Mouse (Mus musculus): ENCODE data around the gene Map3k14. TPM values are rescaled to one million over a fixed set of nuclear protein-coding genes. Genes with fewer than 3 reads are reported as not detected.

The Map3k14 gene
- 3.2 TPM for polyA plus RNA-seq (2014; fragmentation: Illumina TruSeq; extraction: RNeasy Lipid Tissue Mini Kit (QIAGEN cat#74804); ENCODE audit: low read depth, low replicate concordance)

GRCm38 (mm10) chr11:103267346-103268219 lies at the start of gene Map3k14:
Gene Map3k14, minus strand, starts transcription at chr11:103267472.

GRCm38 (mm10) chr11:103217790-103218516 lies 49.3 kb downstream of the Map3k14 start, which contains the start of gene Spata32:
Gene Spata32, minus strand, starts transcription at chr11:103218432.

GRCm38 (mm10) chr11:103208458-103208857 lies 58.8 kb downstream of the Map3k14 start, which contains the start of gene 1700023F06Rik:
Gene 1700023F06Rik, minus strand, starts transcription at chr11:103208558.

GRCm38 (mm10) chr11:103170494-103171285 lies 96.6 kb downstream of the Map3k14 start, which contains the start of gene Fmnl1:
Gene Fmnl1, plus strand, starts transcription at chr11:103171107.

Other genes starting within 250 kb of the Map3k14 start
- gene Nmt1, start 239.3 kb downstream of the Map3k14 start, polyA plus RNA-seq (2014; fragmentation: Illumina TruSeq; extraction: RNeasy Lipid Tissue Mini Kit (QIAGEN cat#74804); ENCODE audit: low read depth, low replicate concordance) = 49.8 TPM
- gene Dcakd, start 239.1 kb downstream of the Map3k14 start, polyA plus RNA-seq (2014; fragmentation: Illumina TruSeq; extraction: RNeasy Lipid Tissue Mini Kit (QIAGEN cat#74804); ENCODE audit: low read depth, low replicate concordance) = 52.5 TPM
- 17.6 TPM for gene Plcd3, start 165.8 kb downstream of the Map3k14 start, polyA plus RNA-seq (2014; fragmentation: Illumina TruSeq; extraction: RNeasy Lipid Tissue Mini Kit (QIAGEN cat#74804); ENCODE audit: low read depth, low replicate concordance)
- 43.1 TPM for gene Acbd4, start 165.8 kb downstream of the Map3k14 start, polyA plus RNA-seq (2014; fragmentation: Illumina TruSeq; extraction: RNeasy Lipid Tissue Mini Kit (QIAGEN cat#74804); ENCODE audit: low read depth, low replicate concordance)
- 18.4 TPM for gene Hexim1, start 151.2 kb downstream of the Map3k14 start, polyA plus RNA-seq (2014; fragmentation: Illumina TruSeq; extraction: RNeasy Lipid Tissue Mini Kit (QIAGEN cat#74804); ENCODE audit: low read depth, low replicate concordance)
- 1.2 TPM for gene Hexim2, start 135.0 kb downstream of the Map3k14 start, polyA plus RNA-seq (2014; fragmentation: Illumina TruSeq; extraction: RNeasy Lipid Tissue Mini Kit (QIAGEN cat#74804); ENCODE audit: low read depth, low replicate concordance)
- gene Fmnl1, start 96.4 kb downstream of the Map3k14 start, polyA plus RNA-seq (2014; fragmentation: Illumina TruSeq; extraction: RNeasy Lipid Tissue Mini Kit (QIAGEN cat#74804); ENCODE audit: low read depth, low replicate concordance) = 13.6 TPM
- not detected for gene 1700023F06Rik, start 58.9 kb downstream of the Map3k14 start, polyA plus RNA-seq (2014; fragmentation: Illumina TruSeq; extraction: RNeasy Lipid Tissue Mini Kit (QIAGEN cat#74804); ENCODE audit: low read depth, low replicate concordance)
- gene Spata32, start 49.0 kb downstream of the Map3k14 start, polyA plus RNA-seq (2014; fragmentation: Illumina TruSeq; extraction: RNeasy Lipid Tissue Mini Kit (QIAGEN cat#74804); ENCODE audit: low read depth, low replicate concordance) = not detected
- 9.9 TPM for gene Arhgap27, start 96.2 kb upstream of the Map3k14 start, polyA plus RNA-seq (2014; fragmentation: Illumina TruSeq; extraction: RNeasy Lipid Tissue Mini Kit (QIAGEN cat#74804); ENCODE audit: low read depth, low replicate concordance)
- 8.9 TPM for gene Plekhm1, start 145.2 kb upstream of the Map3k14 start, polyA plus RNA-seq (2014; fragmentation: Illumina TruSeq; extraction: RNeasy Lipid Tissue Mini Kit (QIAGEN cat#74804); ENCODE audit: low read depth, low replicate concordance)
- gene Lrrc37a, start 237.1 kb upstream of the Map3k14 start, polyA plus RNA-seq (2014; fragmentation: Illumina TruSeq; extraction: RNeasy Lipid Tissue Mini Kit (QIAGEN cat#74804); ENCODE audit: low read depth, low replicate concordance) = not detected